Mouse (Mus musculus) MEL (cell line): ENCODE measurements at regions not wholly inside any gene's neighbourhood (a gene's known extent, or its start where the extent isn't known, plus 50 kb on each side); places are given as distances from the start of the nearest gene placed in this dataset.

Experiments
- DNase-seq: peaks from one replicate; pipeline ENCODE4 v3.0.0; 2011; ENCODE audit warnings: low read depth, low spot score
- H3K27ac ChIP-seq: 2 replicates; pipeline ENCODE4 v1.5.1; 2012; ENCODE audit warnings: low read depth, mild to moderate bottlenecking, control low read depth, low read length, moderate library complexity; ENCODE audit not compliant: control insufficient read depth
- H3K27me3 ChIP-seq, 2 experiments: fragments of 150-350 bp in 1 of 2; sonication (generic) in 1 of 2; 2 replicates each; pipeline ENCODE4 v1.6.1; 2012; ENCODE audit warnings: low read length in 2 of 2, mild to moderate bottlenecking in 2 of 2, improper control_type of control experiment in 1 of 2, moderate library complexity in 1 of 2; ENCODE audit not compliant: insufficient read depth in 2 of 2, control insufficient read depth in 1 of 2
- H3K36me3 ChIP-seq, 2 experiments: 2 replicates each; pipeline ENCODE4 v1.6.1; 2012 to 2014; ENCODE audit warnings: low read length in 2 of 2, improper control_type of control experiment in 1 of 2, inconsistent platforms in 1 of 2, mild to moderate bottlenecking in 1 of 2; ENCODE audit not compliant: insufficient read depth in 2 of 2, control insufficient read depth in 1 of 2
- H3K4me1 ChIP-seq, 2 experiments: fragments of 150-350 bp in 1 of 2; sonication (generic) in 1 of 2; 2 replicates each; pipeline ENCODE4 v1.6.1; 2012; ENCODE audit warnings: low read length in 2 of 2, improper control_type of control experiment in 1 of 2, mild to moderate bottlenecking in 1 of 2; ENCODE audit not compliant: insufficient read depth in 2 of 2, control insufficient read depth in 1 of 2
- H3K4me3 ChIP-seq, 2 experiments: fragments of 150-350 bp in 1 of 2; sonication (generic) in 1 of 2; 2 replicates each; pipeline ENCODE4 v1.5.1; 2012; ENCODE audit warnings: low read depth in 2 of 2, low read length in 2 of 2, mild to moderate bottlenecking in 2 of 2, moderate library complexity in 2 of 2, control low read depth in 1 of 2, improper control_type of control experiment in 1 of 2; ENCODE audit not compliant: control insufficient read depth in 1 of 2, insufficient read depth in 1 of 2
- H3K79me2 ChIP-seq: 2 replicates; pipeline ENCODE4 v1.6.1; 2012; ENCODE audit warnings: mild to moderate bottlenecking, low read length, moderate library complexity; ENCODE audit not compliant: control insufficient read depth, poor library complexity, insufficient read depth
- H3K9ac ChIP-seq: 2 replicates; pipeline ENCODE4 v1.6.1; 2012; ENCODE audit warnings: low read depth, mild to moderate bottlenecking, control low read depth, low read length, moderate library complexity; ENCODE audit not compliant: control insufficient read depth, poor library complexity, severe bottlenecking
- H3K9me3 ChIP-seq: fragments of 150-350 bp; sonication (generic); replicated peaks from 2 replicates; pipeline ENCODE4 v1.6.1; 2012; ENCODE audit warnings: mild to moderate bottlenecking, low read length, improper control_type of control experiment, moderate library complexity; ENCODE audit not compliant: insufficient read depth
- CHD1 ChIP-seq: IDR thresholded peaks from 2 replicates; pipeline ENCODE4 v1.6.1; 2012; ENCODE audit warnings: low read depth, mild to moderate bottlenecking, inconsistent platforms, low read length, improper control_type of control experiment
- CHD2 ChIP-seq: IDR thresholded peaks from 2 replicates; pipeline ENCODE4 v1.6.1; 2011; ENCODE audit warnings: low read length, improper control_type of control experiment
- E2F4 ChIP-seq: IDR thresholded peaks from 2 replicates; pipeline ENCODE4 v1.6.1; 2011; ENCODE audit warnings: low read depth, low read length, improper control_type of control experiment, borderline replicate concordance
- ELF1 ChIP-seq: IDR thresholded peaks from 2 replicates; pipeline ENCODE4 v1.6.1; 2014; ENCODE audit warnings: low read depth, mild to moderate bottlenecking, inconsistent platforms, low read length, improper control_type of control experiment, moderate library complexity
- GABPA ChIP-seq: IDR thresholded peaks from 2 replicates; pipeline ENCODE4 v1.6.1; 2012; ENCODE audit warnings: low read depth, mild to moderate bottlenecking, inconsistent platforms, low read length, improper control_type of control experiment, moderate library complexity
- GATA1 ChIP-seq: IDR thresholded peaks from 2 replicates; pipeline ENCODE4 v1.6.1; 2011; ENCODE audit warnings: low read depth, low read length, improper control_type of control experiment
- JUND ChIP-seq: IDR thresholded peaks from 2 replicates; pipeline ENCODE4 v1.6.1; 2011; ENCODE audit warnings: low read depth, mild to moderate bottlenecking, improper control_type of control experiment, low read length
- MAFK ChIP-seq: IDR thresholded peaks from 2 replicates; pipeline ENCODE4 v1.6.1; 2011; ENCODE audit warnings: low read depth, mild to moderate bottlenecking, low read length, improper control_type of control experiment, borderline replicate concordance
- MEF2A ChIP-seq: IDR thresholded peaks from 2 replicates; pipeline ENCODE4 v1.6.1; 2014; ENCODE audit warnings: low read depth, mild to moderate bottlenecking, inconsistent platforms, low read length, improper control_type of control experiment; ENCODE audit not compliant: poor library complexity, insufficient replicate concordance, severe bottlenecking; ENCODE audit errors: extremely low read depth
- MXI1 ChIP-seq: IDR thresholded peaks from 2 replicates; pipeline ENCODE4 v1.6.1; 2011; ENCODE audit warnings: mild to moderate bottlenecking, low read depth, low read length, improper control_type of control experiment
- NRF1 ChIP-seq: IDR thresholded peaks from 2 replicates; pipeline ENCODE4 v1.6.1; 2014; ENCODE audit warnings: low read depth, mild to moderate bottlenecking, inconsistent platforms, low read length, improper control_type of control experiment, moderate library complexity; ENCODE audit not compliant: poor library complexity, insufficient read depth, severe bottlenecking
- POLR2AphosphoS2 ChIP-seq: IDR thresholded peaks from 2 replicates; pipeline ENCODE4 v1.6.1; 2011; ENCODE audit warnings: low read length, improper control_type of control experiment
- POLR2AphosphoS5 ChIP-seq: IDR thresholded peaks from 2 replicates; pipeline ENCODE4 v1.6.1; 2012; ENCODE audit warnings: low read depth, borderline replicate concordance, mild to moderate bottlenecking, inconsistent platforms, low read length, moderate library complexity, mixed read lengths
- RAD21 ChIP-seq: IDR thresholded peaks from 2 replicates; pipeline ENCODE4 v1.6.1; 2011; ENCODE audit warnings: mild to moderate bottlenecking, low read depth, low read length, improper control_type of control experiment
- SIN3A ChIP-seq: IDR thresholded peaks from 2 replicates; pipeline ENCODE4 v1.6.1; 2012; ENCODE audit warnings: low read length, improper control_type of control experiment, inconsistent platforms
- TAL1 ChIP-seq: IDR thresholded peaks from 2 replicates; pipeline ENCODE4 v1.6.1; 2012; ENCODE audit warnings: mild to moderate bottlenecking, inconsistent platforms, low read length, moderate library complexity, mixed read lengths
- UBTF ChIP-seq: IDR thresholded peaks from 2 replicates; pipeline ENCODE4 v1.6.1; 2012; ENCODE audit warnings: low read depth, mild to moderate bottlenecking, inconsistent platforms, low read length, improper control_type of control experiment, moderate library complexity, borderline replicate concordance; ENCODE audit not compliant: insufficient read depth
- USF1 ChIP-seq: IDR thresholded peaks from 2 replicates; pipeline ENCODE4 v1.6.1; 2014; ENCODE audit warnings: low read depth, mild to moderate bottlenecking, inconsistent platforms, low read length, improper control_type of control experiment, moderate library complexity
- USF2 ChIP-seq, 2 experiments: IDR thresholded peaks; 2 replicates each; pipeline ENCODE4 v1.6.1; 2011 to 2012; ENCODE audit warnings: improper control_type of control experiment in 2 of 2, low read length in 2 of 2, borderline replicate concordance in 1 of 2, inconsistent platforms in 1 of 2, low read depth in 1 of 2, mild to moderate bottlenecking in 1 of 2; ENCODE audit not compliant: insufficient read depth in 1 of 2
- ZKSCAN1 ChIP-seq: IDR thresholded peaks from 2 replicates; pipeline ENCODE4 v1.6.1; 2012; ENCODE audit warnings: low read depth, mild to moderate bottlenecking, inconsistent platforms, low read length, improper control_type of control experiment, moderate library complexity

- no peaks in the 10 kb centered on the region for H3K9me3 ChIP-seq
- H3K4me1 ChIP-seq, result no peaks in the 10 kb centered on the region
- H3K4me3 ChIP-seq, result no peak overlapping the region
- H3K79me2 ChIP-seq, result no peaks in the 10 kb centered on the region
- TF ChIP-seq POLR2AphosphoS5 (no peak), ZKSCAN1 (no peak)
- H3K27ac ChIP-seq, result no peak overlapping the region
- DNase-seq, result no peak
- no peaks in the 10 kb centered on the region for H3K36me3 ChIP-seq
- H3K9ac ChIP-seq, result no peak overlapping the region
- H3K27me3 ChIP-seq, result no peaks in the 10 kb centered on the region
Measured at GRCm38 (mm10) chr15:60560641-60561040, 292.9 kb downstream of the Fam84b start.

- Histone ChIP-seq H3K9me3 (no peaks in the 10 kb centered on the region), H3K27me3 (no peaks in the 10 kb centered on the region), H3K4me3 (no peak overlapping the region), H3K9ac (no peak overlapping the region), H3K36me3 (no peaks in the 10 kb centered on the region), H3K27ac (no peak overlapping the region), H3K4me1 (no peaks in the 10 kb centered on the region), H3K79me2 (no peaks in the 10 kb centered on the region)
- DNase-seq, result no peak
- no peak for TF ChIP-seq USF1
- TF ChIP-seq JUND, result no peak
- no peak for TF ChIP-seq UBTF
- TF ChIP-seq TAL1, result no peak
- TF ChIP-seq MEF2A, result no peak
- no peak for TF ChIP-seq ZKSCAN1
- no peak for TF ChIP-seq SIN3A
- TF ChIP-seq GATA1, result no peak
- no peak for TF ChIP-seq POLR2AphosphoS2
- no peak for TF ChIP-seq CHD1
- no peak for TF ChIP-seq USF2 (IDR thresholded peaks at IDR 0.05; ENCODE audit: borderline replicate concordance in 1 of 2, insufficient read depth in 1 of 2, low read depth in 1 of 2, low read length in 2 of 2)
- no peak for TF ChIP-seq CHD2
- no peak for TF ChIP-seq NRF1
- no peak for TF ChIP-seq GABPA
- TF ChIP-seq MAFK, result no peak
- TF ChIP-seq RAD21, result no peak
- no peak for TF ChIP-seq E2F4
- no peak for TF ChIP-seq MXI1
- no peak for TF ChIP-seq ELF1
Measured at GRCm38 (mm10) chr15:60555691-60556090, 297.9 kb downstream of the Fam84b start.
